Mouse (Mus musculus) kidney, adult 2 months (tissue): ENCODE measurements at regions not wholly inside any gene's neighbourhood (a gene's known extent, or its start where the extent isn't known, plus 50 kb on each side); places are given as distances from the start of the nearest gene placed in this dataset.

Experiments used
- CTCF ChIP-seq: fragments of 200-500 bp; conservative IDR thresholded peaks from 2 replicates; pipeline ENCODE4 v1.5.1; 2011; ENCODE audit warnings: low read depth, mild to moderate bottlenecking, control low read depth, low read length, moderate library complexity, mixed read lengths; ENCODE audit not compliant: insufficient read depth, insufficient read length
- POLR2A ChIP-seq: fragments of 200-500 bp; IDR thresholded peaks from one replicate; pipeline ENCODE4 v1.6.1; 2011; ENCODE audit warnings: low read depth, low read length, control low read depth

GRCm38 (mm10) chr13:47957662-47958061 lies 303.4 kb upstream of the Id4 start:
- TF ChIP-seq POLR2A (no peak), CTCF (no peak)
